Mouse (Mus musculus) C2C12 (cell line): ENCODE measurements at regions not wholly inside any gene's neighbourhood (a gene's known extent, or its start where the extent isn't known, plus 50 kb on each side); places are given as distances from the start of the nearest gene placed in this dataset.

Experiments
- H3K27me3 ChIP-seq: one replicate; pipeline ENCODE4 v1.6.1; 2011; ENCODE audit not compliant: control insufficient read depth, insufficient read depth, insufficient read length
- H3K36me3 ChIP-seq: one replicate; pipeline ENCODE4 v1.6.1; 2011; ENCODE audit not compliant: control insufficient read depth, insufficient read depth
- H3K4me3 ChIP-seq: one replicate; pipeline ENCODE4 v1.5.1; 2011; ENCODE audit warnings: mild to moderate bottlenecking, control low read depth; ENCODE audit not compliant: poor library complexity, insufficient read depth, severe bottlenecking
- H3K79me2 ChIP-seq: one replicate; pipeline ENCODE4 v1.6.1; 2011; ENCODE audit not compliant: control insufficient read depth, insufficient read depth
- H3K79me3 ChIP-seq: one replicate; pipeline ENCODE4 v1.6.1; 2011; ENCODE audit warnings: low read depth, control low read depth
- H3ac ChIP-seq: one replicate; pipeline ENCODE3; 2011; ENCODE audit warnings: low read depth; ENCODE audit not compliant: control insufficient read depth, insufficient read length
- CEBPB ChIP-seq: IDR thresholded peaks from one replicate; pipeline ENCODE4 v1.6.1; 2011; ENCODE audit warnings: low read depth, mild to moderate bottlenecking, control low read depth, moderate library complexity
- CTCF ChIP-seq: IDR thresholded peaks from one replicate; pipeline ENCODE4 v1.5.1; 2011; ENCODE audit not compliant: control insufficient read depth, insufficient read depth, insufficient read length
- FOSL1 ChIP-seq: IDR thresholded peaks from one replicate; pipeline ENCODE4 v1.8.0; 2011; ENCODE audit warnings: mild to moderate bottlenecking, low read length; ENCODE audit not compliant: poor library complexity, insufficient read depth, severe bottlenecking
- MAX ChIP-seq: IDR thresholded peaks from one replicate; pipeline ENCODE4 v1.6.1; 2011; ENCODE audit warnings: mild to moderate bottlenecking, control low read depth
- MYOD1 ChIP-seq: IDR thresholded peaks from one replicate; pipeline ENCODE4 v1.6.1; 2011; ENCODE audit warnings: low read depth; ENCODE audit not compliant: control insufficient read depth, insufficient read length
- MYOG ChIP-seq: IDR thresholded peaks from one replicate; pipeline ENCODE4 v1.6.1; 2011; ENCODE audit not compliant: control insufficient read depth, insufficient read length; ENCODE audit errors: extremely low read depth
- USF1 ChIP-seq: IDR thresholded peaks from one replicate; pipeline ENCODE4 v1.6.1; 2011; ENCODE audit warnings: low read depth, mild to moderate bottlenecking, control low read depth, moderate library complexity

DNA sequence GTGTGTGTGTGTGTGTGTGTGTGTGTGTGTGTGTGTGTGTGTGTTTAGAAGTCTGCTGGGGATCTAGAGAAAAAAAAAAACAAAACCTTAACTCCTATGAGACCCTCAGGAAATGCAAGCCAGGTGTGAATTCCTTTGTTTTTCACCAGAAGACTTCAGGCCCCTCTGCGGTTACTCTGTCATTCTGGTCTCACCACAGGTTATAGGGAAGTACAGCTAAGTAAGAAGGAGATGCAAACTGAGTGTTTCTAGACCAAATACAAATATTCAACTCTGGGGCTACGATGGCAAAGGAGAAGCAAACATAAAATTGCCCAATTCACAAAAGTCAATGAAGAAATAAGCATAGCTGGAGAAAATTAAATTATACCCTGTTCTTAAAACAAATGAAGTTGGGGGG, 54.9 kb upstream of the Basp1 start:
- H3K79me3 ChIP-seq: no peaks in the 10 kb centered on the region
- TF ChIP-seq FOSL1: no peak
- no peak for TF ChIP-seq MYOD1
- TF ChIP-seq CEBPB: no peak
- TF ChIP-seq USF1: no peak
- TF ChIP-seq MYOG: no peak
- no peak for TF ChIP-seq CTCF
- no peak for TF ChIP-seq MAX
- no peaks in the 10 kb centered on the region for H3K79me2 ChIP-seq
- H3K36me3 ChIP-seq: no peaks in the 10 kb centered on the region
- H3ac ChIP-seq: no peak overlapping the region
- no peaks in the 10 kb centered on the region for H3K27me3 ChIP-seq
- H3K4me3 ChIP-seq: no peak overlapping the region

- TF ChIP-seq CEBPB: no peak
- no peak for TF ChIP-seq MYOG
- no peak for TF ChIP-seq MYOD1
- TF ChIP-seq MAX: no peak
- no peak for TF ChIP-seq CTCF
- TF ChIP-seq USF1: no peak
- TF ChIP-seq FOSL1: no peak
Observed at GRCm38 (mm10) chr15:25469185-25469845, 55.8 kb upstream of the Basp1 start.

GRCm38 (mm10) chr15:25471331-25471730, 57.8 kb upstream of the Basp1 start:
- H3K27me3 ChIP-seq: no peaks in the 10 kb centered on the region
- H3K4me3 ChIP-seq: no peak overlapping the region
- H3K36me3 ChIP-seq: no peaks in the 10 kb centered on the region
- H3K79me2 ChIP-seq: no peaks in the 10 kb centered on the region
- TF ChIP-seq MAX: no peak
- no peak for TF ChIP-seq CEBPB
- TF ChIP-seq FOSL1: no peak
- no peak for TF ChIP-seq MYOD1
- TF ChIP-seq USF1: no peak
- TF ChIP-seq CTCF: no peak
- TF ChIP-seq MYOG: no peak
- no peak overlapping the region for H3ac ChIP-seq
- H3K79me3 ChIP-seq: no peaks in the 10 kb centered on the region

More at GRCm38 (mm10) chr15:25469185-25469845, 55.8 kb upstream of the Basp1 start:
- Histone ChIP-seq H3ac (no peak overlapping the region), H3K36me3 (no peaks in the 10 kb centered on the region), H3K4me3 (no peak overlapping the region), H3K79me2 (no peaks in the 10 kb centered on the region), H3K27me3 (no peaks in the 10 kb centered on the region), H3K79me3 (no peaks in the 10 kb centered on the region)

DNA sequence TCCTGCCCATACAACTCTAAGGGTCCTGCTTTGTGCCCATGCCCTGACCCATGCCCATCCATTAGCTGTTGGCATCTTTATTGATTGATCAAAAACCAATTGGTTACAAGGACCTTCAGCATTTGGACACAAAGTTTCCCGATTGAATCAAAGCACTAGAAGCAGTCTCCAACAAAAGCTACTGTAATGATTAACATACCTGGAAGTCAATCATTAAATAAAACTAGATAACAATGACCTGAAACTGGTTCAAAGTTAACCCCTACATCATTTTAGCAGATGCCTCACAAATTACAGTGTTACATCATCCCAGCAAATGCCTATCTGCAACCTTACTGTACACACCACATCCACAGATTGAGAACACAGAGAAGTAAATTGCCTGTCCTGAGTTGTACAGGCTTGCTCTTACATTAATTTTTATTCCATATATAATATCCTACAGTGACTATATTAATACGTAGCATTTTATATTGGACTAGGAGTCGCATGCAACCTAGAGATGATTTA, 59.7 kb upstream of the Basp1 start:
- Histone ChIP-seq H3ac (no peak overlapping the region), H3K27me3 (no peaks in the 10 kb centered on the region), H3K79me3 (no peaks in the 10 kb centered on the region), H3K4me3 (no peak overlapping the region), H3K36me3 (no peaks in the 10 kb centered on the region), H3K79me2 (no peaks in the 10 kb centered on the region)
- TF ChIP-seq CTCF: no peak
- TF ChIP-seq CEBPB: no peak
- no peak for TF ChIP-seq MYOD1
- TF ChIP-seq MYOG: no peak
- no peak for TF ChIP-seq USF1
- no peak for TF ChIP-seq FOSL1
- TF ChIP-seq MAX: no peak

- Histone ChIP-seq H3ac (no peak overlapping the region), H3K79me3 (no peaks in the 10 kb centered on the region), H3K36me3 (no peaks in the 10 kb centered on the region), H3K4me3 (no peak overlapping the region), H3K79me2 (no peaks in the 10 kb centered on the region), H3K27me3 (no peaks in the 10 kb centered on the region)
- TF ChIP-seq MYOG: no peak
Observed at GRCm38 (mm10) chr15:25474096-25474495, 60.5 kb upstream of the Basp1 start.

DNA sequence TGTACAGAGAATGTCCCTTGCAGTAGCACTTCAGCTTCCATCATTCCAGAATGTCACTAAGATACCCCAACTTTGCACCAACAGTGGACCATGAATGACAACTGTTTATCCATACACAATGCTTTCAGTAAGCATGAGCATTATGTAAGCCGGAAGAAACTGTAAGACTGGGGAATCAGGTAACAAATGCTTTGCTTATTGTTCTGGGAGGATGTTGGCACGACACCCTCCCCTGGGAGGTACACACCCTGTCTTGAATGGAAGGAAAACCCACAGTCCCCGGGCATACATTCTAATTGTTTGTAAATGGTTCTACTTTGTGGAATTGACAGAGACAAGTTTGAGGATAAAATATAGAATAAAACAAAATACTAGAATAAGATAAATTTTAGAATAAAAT, 69.0 kb upstream of the Basp1 start:
- Histone ChIP-seq H3K36me3 (no peaks in the 10 kb centered on the region), H3ac (no peak overlapping the region), H3K79me3 (no peaks in the 10 kb centered on the region), H3K79me2 (no peaks in the 10 kb centered on the region), H3K27me3 (no peaks in the 10 kb centered on the region), H3K4me3 (no peak overlapping the region)
- TF ChIP-seq MAX (no peak), CEBPB (no peak), CTCF (no peak)
